Mouse (Mus musculus): ENCODE results near the gene Gins3.

GRCm38 (mm10) chr8:95657523-95657922, 24.3 kb downstream of the Gins3 start:
- TF ChIP-seq CTCF (IDR thresholded peaks at IDR 0.05; ENCODE audit: low read depth), result no peak
- no peak for TF ChIP-seq EP300 (IDR thresholded peaks at IDR 0.05; ENCODE audit: low read depth)

Data from liver, postnatal 0 days (tissue).